Mouse (Mus musculus) spleen, adult 2 months (tissue): ENCODE measurements around the gene Col6a5. TPM values are rescaled to one million over a fixed set of nuclear protein-coding genes. Genes with fewer than 3 reads are reported as not detected.

Experiments
- DNase-seq, 2 experiments: peaks; one replicate each; pipeline versions ENCODE4 v3.0.0 to v3.0.0-alpha.2; 2012 to 2021; ENCODE audit warnings: low spot score in 2 of 2, low read depth in 1 of 2
- H3K27ac ChIP-seq: fragments of 200-500 bp; 2 replicates; pipeline ENCODE4 v1.5.1; 2012; ENCODE audit warnings: low read length, inconsistent platforms; ENCODE audit not compliant: insufficient read depth
- H3K27me3 ChIP-seq: fragments of 200-500 bp; 2 replicates; pipeline ENCODE4 v1.6.1; 2012; ENCODE audit warnings: mild to moderate bottlenecking, moderate library complexity, low read length, inconsistent platforms; ENCODE audit not compliant: control insufficient read depth, insufficient read depth
- H3K36me3 ChIP-seq: fragments of 200-500 bp; 2 replicates; pipeline ENCODE4 v1.6.1; 2012; ENCODE audit warnings: mild to moderate bottlenecking, low read length, inconsistent platforms; ENCODE audit not compliant: control insufficient read depth, insufficient read depth
- H3K4me1 ChIP-seq: fragments of 200-500 bp; 2 replicates; pipeline ENCODE4 v1.6.1; 2011; ENCODE audit warnings: inconsistent platforms; ENCODE audit not compliant: control insufficient read depth, insufficient read depth, insufficient read length
- H3K4me3 ChIP-seq: fragments of 200-500 bp; 2 replicates; pipeline ENCODE4 v1.5.1; 2011; ENCODE audit warnings: mild to moderate bottlenecking, inconsistent platforms; ENCODE audit not compliant: insufficient read depth, insufficient read length; ENCODE audit errors: extremely low read depth
- CTCF ChIP-seq: fragments of 200-500 bp; IDR thresholded peaks from 2 replicates; pipeline ENCODE4 v1.5.1; 2011; ENCODE audit warnings: mild to moderate bottlenecking, inconsistent platforms; ENCODE audit not compliant: insufficient read depth, insufficient read length, insufficient replicate concordance; ENCODE audit errors: extremely low read depth
- POLR2A ChIP-seq: fragments of 200-500 bp; IDR thresholded peaks from 2 replicates; pipeline ENCODE4 v1.6.1; 2011; ENCODE audit warnings: low read depth, low read length, inconsistent platforms
- WGBS: fragments of 180-500 bp; shearing (Covaris S2); methylation state at CpG from one replicate; pipeline ENCODE4 v1.1.7; 2018; 5-methylcytosine and 5-hydroxymethylcytosine counted together
- polyA plus RNA-seq: library from polyadenylated mRNA; depleted of rRNA; stranded (reverse); fragments of >200 nt; gene quantifications from 2 replicates; pipeline ENCODE4 v1.2.3, GENCODE M21; 2012

The Col6a5 gene
- polyA plus RNA-seq, 1 experiment, result 0.56 TPM

GRCm38 (mm10) chr9:105827791-105828385 is 132.6 kb downstream of the Col6a5 start, which contains the start of gene Col6a6:
Col6a6 (minus strand) TSS chr9:105828160.
- H3K27me3 ChIP-seq, result no peaks in the 10 kb centered on the region
- H3K36me3 ChIP-seq, result no peaks in the 10 kb centered on the region
- H3K27ac ChIP-seq, result no peak within 1 kb of the TSS
- TF ChIP-seq CTCF (no peak), POLR2A (no peak)
- DNase-seq, result no peak
- H3K4me1 ChIP-seq, result no peaks in the 10 kb centered on the region; the same call in 1 of the 2 replicates
- H3K4me3 ChIP-seq, result no peak within 1 kb of the TSS
- 27% methylated on average over 20 of the region's 20 CpGs for WGBS

- 66% methylated on average over 8 of the region's 8 CpGs for WGBS
These were observed 133.3 kb downstream of the Col6a5 start for GRCm38 (mm10) chr9:105827076-105827647.

DNA sequence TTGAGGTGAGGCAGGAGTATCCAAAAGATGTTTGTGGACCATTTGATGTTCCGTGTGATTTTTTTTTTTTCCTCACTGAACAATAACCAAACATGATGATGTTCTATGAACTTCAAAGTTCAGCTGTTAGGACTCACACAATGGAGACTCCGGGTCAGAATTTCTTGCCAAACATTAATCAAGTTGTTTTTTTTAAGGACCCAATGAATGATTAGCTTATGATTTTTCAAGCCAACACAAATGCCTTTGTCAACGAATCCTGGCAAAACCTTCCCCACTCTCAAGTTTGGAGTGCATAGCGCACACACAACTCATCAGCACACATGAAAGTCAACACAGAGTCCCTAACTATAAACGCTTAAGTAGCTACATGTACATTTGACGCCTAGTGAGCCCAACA is 139.7 kb downstream of the Col6a5 start:
- H3K36me3 ChIP-seq, result no peaks in the 10 kb centered on the region
- no peak overlapping the region for H3K27ac ChIP-seq
- no peak overlapping the region for H3K4me3 ChIP-seq
- no peaks in the 10 kb centered on the region for H3K4me1 ChIP-seq
- no peak for DNase-seq
- 91% methylated on average over 6 of the region's 6 CpGs for WGBS
- no peaks in the 10 kb centered on the region for H3K27me3 ChIP-seq
- TF ChIP-seq POLR2A (no peak), CTCF (no peak)

More at GRCm38 (mm10) chr9:105827076-105827647, 133.3 kb downstream of the Col6a5 start:
- H3K27ac ChIP-seq, result no peak overlapping the region
- no peak overlapping the region for H3K4me3 ChIP-seq
- no peak for DNase-seq
- H3K4me1 ChIP-seq, result no peaks in the 10 kb centered on the region; the same call in 1 of the 2 replicates
- no peaks in the 10 kb centered on the region for H3K36me3 ChIP-seq
- H3K27me3 ChIP-seq, result no peaks in the 10 kb centered on the region
- no peak for TF ChIP-seq CTCF
- no peak for TF ChIP-seq POLR2A

- no peaks in the 10 kb centered on the region for H3K4me1 ChIP-seq
- H3K27ac ChIP-seq, result no peak overlapping the region
- no peak for TF ChIP-seq POLR2A
- TF ChIP-seq CTCF, result no peak
- H3K36me3 ChIP-seq, result no peaks in the 10 kb centered on the region
- no peaks in the 10 kb centered on the region for H3K27me3 ChIP-seq
- no peak for DNase-seq
- 78% methylated on average over 29 of the region's 29 CpGs for WGBS
- H3K4me3 ChIP-seq, result no peak overlapping the region
These were observed 141.2 kb downstream of the Col6a5 start for GRCm38 (mm10) chr9:105819155-105819709.

DNA sequence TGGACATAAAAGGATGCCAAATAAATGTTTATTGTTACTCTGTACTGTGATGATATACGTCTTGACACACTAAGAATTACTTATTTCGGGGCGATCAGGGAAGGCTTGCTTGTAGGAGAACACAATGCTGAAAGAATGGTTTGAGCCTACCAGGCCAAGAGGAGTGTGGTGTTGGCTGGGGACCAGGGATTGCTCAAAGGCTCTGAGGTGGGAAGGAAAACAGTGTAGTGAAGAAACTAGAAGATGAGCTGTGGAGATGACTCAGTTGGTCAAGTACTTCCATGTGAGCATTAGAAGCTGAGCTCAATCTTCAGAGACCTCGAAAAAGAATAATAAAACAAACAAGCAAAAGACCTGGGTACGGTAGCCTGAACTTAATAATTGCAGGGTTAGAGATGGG is 146.0 kb downstream of the Col6a5 start:
- H3K4me3 ChIP-seq, result no peak overlapping the region
- no peaks in the 10 kb centered on the region for H3K4me1 ChIP-seq
- no peaks in the 10 kb centered on the region for H3K27me3 ChIP-seq
- DNase-seq, result no peak
- no peak for TF ChIP-seq POLR2A
- no peak for TF ChIP-seq CTCF
- WGBS, result 91% methylated on average over 5 of the region's 5 CpGs
- no peaks in the 10 kb centered on the region for H3K36me3 ChIP-seq
- no peak overlapping the region for H3K27ac ChIP-seq

- no peaks in the 10 kb centered on the region for H3K4me1 ChIP-seq
- no peak for TF ChIP-seq CTCF
- TF ChIP-seq POLR2A, result no peak
- no peaks in the 10 kb centered on the region for H3K36me3 ChIP-seq
- 84% methylated on average over 7 of the region's 7 CpGs for WGBS
- no peak for DNase-seq
- no peak overlapping the region for H3K4me3 ChIP-seq
- H3K27me3 ChIP-seq, result no peaks in the 10 kb centered on the region
- no peak overlapping the region for H3K27ac ChIP-seq
These were observed 149.0 kb downstream of the Col6a5 start for GRCm38 (mm10) chr9:105811458-105811857.
